Mouse (Mus musculus) heart, adult 2 months (tissue): ENCODE results near the gene Agap1.

ENCODE experiments used
- CTCF ChIP-seq: fragments of 200-600 bp; IDR thresholded peaks from 2 replicates; pipeline ENCODE4 v1.8.1; 2022; ENCODE audit warnings: antibody characterized with exemption, mild to moderate bottlenecking, moderate library complexity
- EP300 ChIP-seq: fragments of 200-500 bp; IDR thresholded peaks from 2 replicates; pipeline ENCODE4 v1.6.1; 2011; ENCODE audit warnings: low read depth, low read length, control low read depth; ENCODE audit not compliant: insufficient read depth

- TF ChIP-seq CTCF: no peak
- TF ChIP-seq EP300: no peak
Measured at GRCm38 (mm10) chr1:89635131-89635530, 180.5 kb downstream of the Agap1 start.
